Mouse (Mus musculus) left cerebral cortex, adult 18-20 months (tissue): ENCODE results near the gene Tunar. TPM values are rescaled to one million over a fixed set of nuclear protein-coding genes. Genes with fewer than 3 reads are reported as not detected.
A peak's percentile ranks its signal among the peaks of the same experiment; 100 is the strongest.

Source experiments
- DNase-seq, 2 experiments: peaks; one replicate each; pipeline ENCODE4 v3.0.0; 2021 to 2022; ENCODE audit warnings: low spot score in 2 of 2, mixed read lengths in 1 of 2
- total RNA-seq, 2 experiments: library from RNA; stranded (reverse); gene quantifications; 2 replicates each; pipeline ENCODE4 v1.2.3; 2021

The Tunar gene
- total RNA-seq, 2 experiments from 2014 or later: 8.7 to 9.4 TPM

- no peak for DNase-seq
Measured at GRCm38 (mm10) chr12:105394671-105395070, 61.0 kb downstream of the Tunar start.

GRCm38 (mm10) chr12:105398172-105398571 is 64.5 kb downstream of the Tunar start:
- DNase-seq: no peak

- DNase-seq: peak in 1 of 2 experiments; percentile 12
Measured at GRCm38 (mm10) chr12:105403742-105404141, 70.1 kb downstream of the Tunar start.

- DNase-seq: no peak
Measured at GRCm38 (mm10) chr12:105406008-105406407, 72.3 kb downstream of the Tunar start.

GRCm38 (mm10) chr12:105413909-105414308 is 80.2 kb downstream of the Tunar start:
- DNase-seq: no peak

- DNase-seq: no peak
Measured at GRCm38 (mm10) chr12:105420476-105420875, 86.8 kb downstream of the Tunar start.

- DNase-seq: no peak
Measured at GRCm38 (mm10) chr12:105426541-105426940, 92.9 kb downstream of the Tunar start.

- DNase-seq: peak; percentile 76 to 77
Measured at GRCm38 (mm10) chr12:105427039-105427757, 93.5 kb downstream of the Tunar start.

GRCm38 (mm10) chr12:105431872-105432271 is 98.2 kb downstream of the Tunar start:
- DNase-seq: no peak

GRCm38 (mm10) chr12:105432807-105433206 is 99.1 kb downstream of the Tunar start:
- DNase-seq: no peak

Other genes starting within 250 kb of the Tunar start
- not detected for gene Tcl1b2, start 187.9 kb upstream of the Tunar start, total RNA-seq
- not detected for gene Tcl1b1, start 174.2 kb upstream of the Tunar start, total RNA-seq
- gene Tcl1b5, start 157.5 kb upstream of the Tunar start, total RNA-seq: not detected
- gene Tcl1b3, start 142.8 kb upstream of the Tunar start, total RNA-seq: not detected
- not detected for gene Tcl1b4, start 131.9 kb upstream of the Tunar start, total RNA-seq
- not detected for gene Tcl1, start 111.1 kb upstream of the Tunar start, total RNA-seq
- 10 to 100 TPM; 75.0 to 80.6 TPM for gene D430019H16Rik, start 120.0 kb downstream of the Tunar start, total RNA-seq
- under 1 TPM; 0.58 to 0.96 TPM for gene Bdkrb2, start 229.4 kb downstream of the Tunar start, total RNA-seq